ENCODE assay signal across 14 mouse cellular contexts in the genomic region with DNA sequence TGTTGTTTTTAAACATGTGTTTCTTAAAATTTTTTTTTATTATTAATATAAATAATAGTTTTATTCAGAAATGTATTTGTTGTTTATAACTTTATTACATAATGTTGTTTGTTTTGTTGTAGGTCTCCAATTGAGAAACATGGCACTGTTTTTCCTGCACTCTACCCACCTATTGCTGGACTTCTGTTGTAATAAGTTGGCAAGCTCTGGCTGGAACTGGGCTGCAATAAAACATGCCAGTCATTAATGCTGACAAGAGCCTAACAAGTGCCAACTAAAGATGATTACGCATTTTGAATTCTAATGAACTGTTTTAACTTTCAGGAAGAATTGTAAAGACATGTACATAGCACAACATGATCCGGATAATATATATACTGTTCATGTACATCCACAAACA.
"Had no signal": no experiment of that assay in that cellular context is flagged by ENCODE, and none has a peak within 500 bp of the region (broad histone marks: within the 10 kb centered on the region; RNA-seq: fewer than 3 reads in every experiment).

No protein-coding gene starts in this region.

- DNase-seq: gastrocnemius, postnatal 25 days; heart, adult 11 months; heart, adult 2 months; heart, postnatal 14 days; heart, postnatal 36 days; kidney, adult 11 months; kidney, adult 2 months; kidney, adult 9 months; kidney, postnatal 14 days; kidney, postnatal 36 days; layer of hippocampus, adult 9-11 months; layer of hippocampus, postnatal 36 days; left cerebral cortex, postnatal 4 days; liver, embryonic 13.5 days had no signal
